Mouse (Mus musculus): ENCODE results near the gene Btn2a2. TPM values are rescaled to one million over a fixed set of nuclear protein-coding genes. Genes with fewer than 3 reads are reported as not detected.

The Btn2a2 gene
- polyA plus RNA-seq, 1 experiment from 2014 or later = 0.10 TPM

DNA sequence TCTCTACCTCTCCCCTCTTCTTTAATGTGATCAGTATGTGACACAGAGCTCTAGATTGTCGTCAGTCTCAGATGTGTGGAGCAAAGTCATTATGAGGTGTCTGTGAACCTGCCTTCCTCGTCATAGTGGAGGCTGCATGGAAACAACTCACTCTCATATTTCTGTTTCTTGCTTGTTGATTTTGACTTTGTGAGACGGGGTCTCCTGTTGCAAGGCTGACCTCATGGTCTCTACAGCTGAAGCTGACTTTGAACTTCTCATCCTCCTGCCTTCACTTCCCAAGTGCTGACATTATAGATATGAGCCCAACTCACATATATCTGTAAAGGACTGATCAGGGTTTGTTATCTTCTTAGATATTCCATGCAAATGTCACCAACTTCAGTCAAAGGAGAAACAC is 39.9 kb downstream of the Btn2a2 start:
- H3K4me3 ChIP-seq (ENCODE audit: low read depth, low read length) = peak overlapping the region; percentile 47
- no peak for ATAC-seq
- H3K4me1 ChIP-seq (ENCODE audit: control insufficient read depth, insufficient read depth, low read length) = 0 out of 2 replicates have a peak, but pooled peaks cover 2% of the 10 kb centered on the region
- 58% methylated on average over 3 of the region's 3 CpGs for WGBS
- no peaks in the 10 kb centered on the region for H3K9me3 ChIP-seq (replicated peaks; ENCODE audit: control insufficient read depth, low read length)
- H3K4me2 ChIP-seq (ENCODE audit: low read length) = peak overlapping the region; percentile 64
- H3K27ac ChIP-seq (ENCODE audit: low read depth, low read length) = no peak overlapping the region
- no peaks in the 10 kb centered on the region for H3K27me3 ChIP-seq (replicated peaks; ENCODE audit: control insufficient read depth, insufficient read depth, low read length)
- H3K36me3 ChIP-seq (ENCODE audit: control insufficient read depth, insufficient read depth, low read length) = no peaks in the 10 kb centered on the region
- DNase-seq (ENCODE audit: low spot score) = no peak
- H3K9ac ChIP-seq (ENCODE audit: low read length) = peak overlapping the region; percentile 66; the same call in 1 of the 2 replicates

DNA sequence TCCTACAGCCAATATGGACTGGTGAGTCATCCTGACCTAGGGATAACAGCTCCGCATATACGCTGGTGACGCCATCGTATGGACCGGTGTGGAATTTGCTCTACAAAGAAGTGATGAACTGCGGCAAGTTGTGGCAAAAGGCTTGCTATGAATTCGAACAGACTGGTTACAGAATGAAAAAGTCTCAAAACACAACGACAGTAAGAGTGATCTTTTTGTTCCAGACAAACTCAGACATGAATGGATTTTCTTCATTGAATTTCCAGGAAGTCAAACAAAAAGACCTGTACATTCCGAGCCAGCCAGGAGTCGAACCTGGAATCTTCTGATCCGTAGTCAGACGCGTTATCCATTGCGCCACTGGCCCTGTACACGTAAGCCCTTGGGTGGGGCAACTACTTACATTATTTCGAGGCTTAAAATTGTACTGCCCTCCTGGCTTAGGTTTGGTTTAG is 42.1 kb downstream of the Btn2a2 start:
- Histone ChIP-seq H3K4me1 (ENCODE audit: control insufficient read depth, insufficient read depth, low read length) (0 out of 2 replicates have a peak, but pooled peaks cover 2% of the 10 kb centered on the region), H3K9me3 (replicated peaks; ENCODE audit: control insufficient read depth, low read length) (no peaks in the 10 kb centered on the region), H3K9ac (ENCODE audit: low read length) (peak overlapping the region; percentile 51; the same call in 1 of the 2 replicates), H3K27me3 (replicated peaks; ENCODE audit: control insufficient read depth, insufficient read depth, low read length) (no peaks in the 10 kb centered on the region), H3K4me2 (ENCODE audit: low read length) (peak overlapping the region; percentile 71), H3K36me3 (ENCODE audit: control insufficient read depth, insufficient read depth, low read length) (no peaks in the 10 kb centered on the region), H3K4me3 (ENCODE audit: low read depth, low read length) (peak overlapping the region; percentile 66), H3K27ac (ENCODE audit: low read depth, low read length) (peak overlapping the region; percentile 98)
- ATAC-seq = peak; percentile 78
- DNase-seq (ENCODE audit: low spot score) = peak; percentile 93
- under 1% methylated on average over 16 of the region's 16 CpGs for WGBS

DNA sequence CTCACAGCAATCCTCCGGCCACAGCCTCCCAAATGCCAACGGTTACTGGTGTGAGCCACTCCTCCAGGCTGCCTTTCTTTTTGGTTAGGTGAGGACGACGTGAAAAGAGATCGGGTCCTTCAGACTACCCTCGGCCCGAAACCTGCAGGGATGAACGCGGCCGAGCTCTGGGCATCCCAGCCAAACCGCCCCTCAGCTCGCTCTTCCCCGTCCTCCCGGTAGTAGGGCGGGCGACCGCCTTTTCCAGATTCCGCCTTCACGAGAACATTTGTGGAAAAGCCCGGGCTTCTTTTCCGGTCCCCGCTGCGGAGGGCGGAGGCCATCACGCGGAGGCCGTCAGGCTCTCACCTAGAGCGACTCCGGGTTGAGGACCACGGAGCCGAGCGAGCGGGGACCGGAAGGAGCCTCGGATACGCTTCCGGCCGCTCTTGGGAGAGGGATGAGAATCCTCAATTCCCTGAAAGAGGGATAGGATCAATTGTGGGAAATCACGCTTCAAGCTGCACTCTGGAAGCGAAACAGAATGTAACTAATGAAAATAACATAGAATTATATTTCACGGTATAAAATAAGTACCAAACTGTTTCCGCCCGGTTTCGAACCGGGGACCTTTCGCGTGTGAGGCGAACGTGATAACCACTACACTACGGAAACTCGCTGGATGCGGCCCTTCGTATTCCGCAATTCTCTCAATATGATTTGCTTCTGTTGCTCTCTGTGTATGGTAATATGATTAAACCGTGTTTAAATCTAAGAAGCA is 42.9 kb downstream of the Btn2a2 start:
- H3K27me3 ChIP-seq (replicated peaks; ENCODE audit: control insufficient read depth, insufficient read depth, low read length) = no peaks in the 10 kb centered on the region
- H3K27ac ChIP-seq (ENCODE audit: low read depth, low read length) = peak overlapping the region; percentile 98
- H3K36me3 ChIP-seq (ENCODE audit: control insufficient read depth, insufficient read depth, low read length) = no peaks in the 10 kb centered on the region
- WGBS = under 1% methylated on average over 55 of the region's 55 CpGs
- no peaks in the 10 kb centered on the region for H3K9me3 ChIP-seq (replicated peaks; ENCODE audit: control insufficient read depth, low read length)
- peak overlapping the region; percentile 89 for H3K9ac ChIP-seq (ENCODE audit: low read length)
- peak overlapping the region; percentile 66 for H3K4me3 ChIP-seq (ENCODE audit: low read depth, low read length)
- DNase-seq (ENCODE audit: low spot score) = peak; percentile 96
- 0 out of 2 replicates have a peak, but pooled peaks cover 2% of the 10 kb centered on the region for H3K4me1 ChIP-seq (ENCODE audit: control insufficient read depth, insufficient read depth, low read length)
- peak overlapping the region; percentile 71 for H3K4me2 ChIP-seq (ENCODE audit: low read length)
- ATAC-seq = peak; percentile 90

DNA sequence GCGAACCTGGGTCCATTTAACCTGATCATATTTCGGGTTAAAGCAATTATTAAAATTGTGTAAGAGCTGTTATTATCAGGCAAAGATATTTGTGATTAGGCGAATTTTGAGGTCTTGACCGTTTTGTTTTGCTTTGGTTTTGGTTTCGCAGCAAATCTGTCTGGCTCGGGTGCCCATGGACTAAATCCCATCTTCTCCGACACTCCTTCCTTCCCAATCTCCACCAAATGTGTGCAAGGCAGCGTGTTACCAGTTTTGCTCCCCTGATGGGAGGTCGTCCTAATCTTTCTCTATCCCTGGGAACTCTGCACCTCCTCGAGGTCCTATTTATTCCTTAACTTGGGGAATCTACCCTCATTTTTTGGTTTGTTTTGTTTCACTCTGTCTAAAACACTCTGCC is 43.5 kb downstream of the Btn2a2 start:
- 0 out of 2 replicates have a peak, but pooled peaks cover 2% of the 10 kb centered on the region for H3K4me1 ChIP-seq (ENCODE audit: control insufficient read depth, insufficient read depth, low read length)
- H3K4me3 ChIP-seq (ENCODE audit: low read depth, low read length) = peak overlapping the region; percentile 66
- no peaks in the 10 kb centered on the region for H3K36me3 ChIP-seq (ENCODE audit: control insufficient read depth, insufficient read depth, low read length)
- H3K27me3 ChIP-seq (replicated peaks; ENCODE audit: control insufficient read depth, insufficient read depth, low read length) = no peaks in the 10 kb centered on the region
- H3K4me2 ChIP-seq (ENCODE audit: low read length) = peak overlapping the region; percentile 71
- under 1% methylated on average over 10 of the region's 10 CpGs for whole genome bisulfite sequencing
- ATAC-seq (peak; percentile 4; the same call in 1 of the 2 replicates), DNase-seq (ENCODE audit: low spot score) (no peak)
- peak overlapping the region; percentile 89 for H3K9ac ChIP-seq (ENCODE audit: low read length)
- peak overlapping the region; percentile 98 for H3K27ac ChIP-seq (ENCODE audit: low read depth, low read length)
- H3K9me3 ChIP-seq (replicated peaks; ENCODE audit: control insufficient read depth, low read length) = no peaks in the 10 kb centered on the region

DNA sequence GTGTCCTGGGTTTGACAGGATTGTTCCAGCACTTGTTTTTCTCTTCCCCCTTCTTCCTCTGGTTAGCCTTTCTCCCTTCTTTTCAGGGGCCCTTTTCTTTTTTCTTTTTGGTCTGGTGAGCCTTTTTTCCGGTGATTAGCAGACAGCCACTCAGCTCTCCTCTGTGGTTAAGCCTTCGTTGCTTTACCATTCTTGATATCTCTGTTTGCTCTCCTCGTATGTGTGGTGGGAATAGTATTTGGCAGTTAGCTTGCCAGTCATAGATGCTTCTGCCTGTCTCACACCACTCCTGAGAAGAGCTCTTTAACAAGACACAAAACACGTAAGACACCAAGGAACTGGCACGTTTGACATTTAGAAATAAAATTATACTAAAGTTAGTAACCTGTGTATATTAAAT is 44.2 kb downstream of the Btn2a2 start:
- ATAC-seq = no peak
- Histone ChIP-seq H3K4me3 (ENCODE audit: low read depth, low read length) (peak overlapping the region; percentile 66; the same call in 1 of the 2 replicates), H3K27ac (ENCODE audit: low read depth, low read length) (no peak overlapping the region; the same call in 1 of the 2 replicates), H3K4me1 (ENCODE audit: control insufficient read depth, insufficient read depth, low read length) (0 out of 2 replicates have a peak, but pooled peaks cover 2% of the 10 kb centered on the region), H3K9ac (ENCODE audit: low read length) (no peak overlapping the region; the same call in 1 of the 2 replicates), H3K36me3 (ENCODE audit: control insufficient read depth, insufficient read depth, low read length) (no peaks in the 10 kb centered on the region), H3K4me2 (ENCODE audit: low read length) (peak overlapping the region; percentile 71), H3K27me3 (replicated peaks; ENCODE audit: control insufficient read depth, insufficient read depth, low read length) (no peaks in the 10 kb centered on the region), H3K9me3 (replicated peaks; ENCODE audit: control insufficient read depth, low read length) (no peaks in the 10 kb centered on the region)
- 33% methylated on average over 5 of the region's 5 CpGs for WGBS
- no peak for DNase-seq (ENCODE audit: low spot score)

DNA sequence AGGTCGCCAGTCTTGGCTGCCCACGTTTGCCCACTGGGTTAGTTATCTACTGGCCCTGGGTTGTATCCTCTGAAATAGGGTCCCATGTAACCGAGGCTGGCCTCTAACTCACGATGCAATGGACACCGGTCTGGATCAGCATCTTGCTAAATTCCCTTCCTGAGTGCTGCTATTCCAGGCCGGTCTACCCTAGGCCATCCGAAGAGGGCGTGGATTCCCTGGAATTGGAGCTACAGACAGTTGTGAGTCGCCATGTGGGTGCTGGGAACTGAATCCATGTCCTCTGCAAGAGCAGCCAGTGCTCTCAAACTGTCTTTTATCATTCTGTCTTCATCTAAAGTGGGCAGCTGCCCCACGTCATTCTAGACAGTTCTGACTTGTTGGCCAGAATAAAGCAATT is 48.8 kb downstream of the Btn2a2 start:
- Histone ChIP-seq H3K27ac (ENCODE audit: low read depth, low read length) (no peak overlapping the region), H3K36me3 (ENCODE audit: control insufficient read depth, insufficient read depth, low read length) (no peaks in the 10 kb centered on the region), H3K27me3 (replicated peaks; ENCODE audit: control insufficient read depth, insufficient read depth, low read length) (no peaks in the 10 kb centered on the region), H3K4me3 (ENCODE audit: low read depth, low read length) (no peak overlapping the region), H3K4me1 (ENCODE audit: control insufficient read depth, insufficient read depth, low read length) (0 out of 2 replicates have a peak, but pooled peaks cover 2% of the 10 kb centered on the region), H3K9me3 (replicated peaks; ENCODE audit: control insufficient read depth, low read length) (no peaks in the 10 kb centered on the region), H3K4me2 (ENCODE audit: low read length) (no peak overlapping the region), H3K9ac (ENCODE audit: low read length) (no peak overlapping the region)
- WGBS = 64% methylated on average over 10 of the region's 10 CpGs
- DNase-seq (ENCODE audit: low spot score) (no peak), ATAC-seq (no peak)

DNA sequence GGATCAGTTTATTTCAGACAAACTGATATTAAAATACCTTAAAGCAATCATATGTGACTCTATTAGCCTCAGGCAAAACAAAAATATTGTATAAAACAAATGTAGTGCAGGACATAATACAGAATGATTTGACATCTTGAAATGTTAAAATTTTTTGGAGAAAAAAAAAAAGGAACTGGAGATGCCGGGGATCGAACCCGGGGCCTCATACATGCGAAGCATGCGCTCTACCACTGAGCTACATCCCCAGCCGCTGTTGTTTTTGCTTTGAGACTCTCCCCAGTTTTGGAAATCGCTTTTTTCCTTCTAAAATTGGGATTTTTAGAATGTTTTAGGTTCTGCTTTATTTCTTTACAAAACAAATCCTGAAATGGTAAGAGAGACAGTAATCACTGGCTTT is 50.1 kb downstream of the Btn2a2 start:
- no peaks in the 10 kb centered on the region for H3K27me3 ChIP-seq (replicated peaks; ENCODE audit: control insufficient read depth, insufficient read depth, low read length)
- H3K9me3 ChIP-seq (replicated peaks; ENCODE audit: control insufficient read depth, low read length) = no peaks in the 10 kb centered on the region
- 0% methylated on average over 7 of the region's 7 CpGs for WGBS
- H3K36me3 ChIP-seq (ENCODE audit: control insufficient read depth, insufficient read depth, low read length) = no peaks in the 10 kb centered on the region
- H3K4me3 ChIP-seq (ENCODE audit: low read depth, low read length) = peak overlapping the region; percentile 46
- no peaks in the 10 kb centered on the region for H3K4me1 ChIP-seq (ENCODE audit: control insufficient read depth, insufficient read depth, low read length)
- 0 out of 2 replicates have a peak overlapping the region, but pooled peaks have one; percentile 40 for H3K9ac ChIP-seq (ENCODE audit: low read length)
- peak overlapping the region; percentile 69 for H3K4me2 ChIP-seq (ENCODE audit: low read length)
- no peak overlapping the region for H3K27ac ChIP-seq (ENCODE audit: low read depth, low read length)
- DNase-seq (ENCODE audit: low spot score) (peak; percentile 76), ATAC-seq (peak; percentile 66)

DNA sequence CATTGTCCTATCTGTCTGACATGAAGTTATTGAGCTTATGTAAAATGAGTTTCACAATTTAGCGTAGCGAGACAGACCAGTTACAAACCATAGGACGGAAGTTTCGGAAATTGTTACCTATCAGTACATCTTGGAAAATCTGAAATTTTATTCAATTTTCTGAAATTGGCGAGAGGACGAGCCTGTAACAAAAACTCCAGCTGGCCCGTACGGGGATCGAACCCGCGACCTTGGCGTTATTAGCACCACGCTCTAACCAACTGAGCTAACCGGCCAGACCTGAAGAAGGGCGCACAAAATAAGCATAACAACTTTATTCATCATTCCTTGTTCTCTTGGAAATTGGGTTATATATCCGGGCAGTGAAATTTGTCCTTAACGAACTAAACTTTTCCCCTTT is 50.7 kb downstream of the Btn2a2 start:
- no peaks in the 10 kb centered on the region for H3K9me3 ChIP-seq (replicated peaks; ENCODE audit: control insufficient read depth, low read length)
- no peaks in the 10 kb centered on the region for H3K27me3 ChIP-seq (replicated peaks; ENCODE audit: control insufficient read depth, insufficient read depth, low read length)
- DNase-seq (ENCODE audit: low spot score) (peak; percentile 92), ATAC-seq (peak; percentile 92)
- H3K4me1 ChIP-seq (ENCODE audit: control insufficient read depth, insufficient read depth, low read length) = no peaks in the 10 kb centered on the region
- peak overlapping the region; percentile 64 for H3K9ac ChIP-seq (ENCODE audit: low read length)
- H3K27ac ChIP-seq (ENCODE audit: low read depth, low read length) = 0 out of 2 replicates have a peak overlapping the region, but pooled peaks have one; percentile 34
- under 1% methylated on average over 17 of the region's 17 CpGs for WGBS
- peak overlapping the region; percentile 46 for H3K4me3 ChIP-seq (ENCODE audit: low read depth, low read length)
- peak overlapping the region; percentile 69 for H3K4me2 ChIP-seq (ENCODE audit: low read length)
- no peaks in the 10 kb centered on the region for H3K36me3 ChIP-seq (ENCODE audit: control insufficient read depth, insufficient read depth, low read length)
